Mouse (Mus musculus): ENCODE data around the gene Tmem174.
A peak's percentile ranks its signal among the peaks of the same experiment; 100 is the strongest.

Gene Tmem174

DNA sequence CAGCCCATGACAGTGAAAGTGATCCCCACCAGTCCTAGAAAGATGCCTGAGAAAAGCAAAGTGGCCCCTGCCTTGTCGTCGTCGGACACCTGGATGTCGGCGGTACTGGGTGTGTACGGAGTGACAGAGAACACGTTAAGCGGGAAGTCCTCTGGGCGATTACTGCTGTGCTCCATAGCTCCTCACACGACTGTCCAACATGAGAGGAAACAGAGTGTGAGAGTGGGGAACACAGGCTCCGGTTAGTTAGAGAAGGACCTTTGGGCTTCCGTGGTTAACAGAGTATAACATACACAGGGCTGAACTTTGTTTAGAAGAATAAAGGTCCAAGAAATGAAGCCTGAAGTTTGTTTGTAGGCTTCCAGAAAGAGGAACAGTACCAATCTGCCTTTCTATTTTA lies at the start of gene Tmem174:
Gene Tmem174 (minus strand): TSS at position 266 of the 400 bp plus-strand sequence.
- DNase-seq, result no peak

DNA sequence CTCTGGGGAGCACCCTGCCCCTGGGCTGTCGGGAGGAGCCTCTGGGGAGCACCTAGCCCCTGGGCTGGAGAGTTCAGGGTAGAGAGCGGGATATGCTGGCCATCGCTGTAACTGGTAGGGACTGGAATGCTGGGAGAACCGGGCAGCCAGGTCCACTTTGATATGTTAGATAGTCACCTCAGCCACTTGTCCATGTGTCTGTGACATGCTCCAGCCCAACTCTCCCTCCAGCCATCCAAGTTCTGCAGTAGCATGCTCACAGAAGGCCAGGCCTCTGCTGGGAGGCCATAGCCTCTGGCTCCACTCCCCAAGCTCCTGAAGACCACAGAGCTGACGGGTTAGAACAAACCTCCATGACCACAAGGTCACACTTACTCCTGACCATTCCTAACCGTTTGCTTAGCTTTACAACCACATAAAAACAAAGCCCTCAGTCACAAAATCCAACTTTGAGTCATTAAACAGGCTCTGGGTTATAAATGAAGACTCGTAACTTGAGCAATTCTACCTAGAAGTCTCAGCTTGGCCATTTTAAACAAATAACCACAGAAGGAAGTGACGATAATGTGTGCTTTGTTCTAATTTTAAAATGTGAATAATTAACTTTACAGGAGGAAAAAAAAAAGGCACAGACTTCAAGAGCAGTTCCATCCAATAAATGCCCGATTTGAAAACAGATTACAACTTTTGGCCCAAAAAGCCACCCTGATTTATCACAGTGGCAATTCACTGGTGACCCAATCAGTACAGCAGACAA lies 47.1 kb upstream of the Tmem174 start:
- DNase-seq, result no peak

DNA sequence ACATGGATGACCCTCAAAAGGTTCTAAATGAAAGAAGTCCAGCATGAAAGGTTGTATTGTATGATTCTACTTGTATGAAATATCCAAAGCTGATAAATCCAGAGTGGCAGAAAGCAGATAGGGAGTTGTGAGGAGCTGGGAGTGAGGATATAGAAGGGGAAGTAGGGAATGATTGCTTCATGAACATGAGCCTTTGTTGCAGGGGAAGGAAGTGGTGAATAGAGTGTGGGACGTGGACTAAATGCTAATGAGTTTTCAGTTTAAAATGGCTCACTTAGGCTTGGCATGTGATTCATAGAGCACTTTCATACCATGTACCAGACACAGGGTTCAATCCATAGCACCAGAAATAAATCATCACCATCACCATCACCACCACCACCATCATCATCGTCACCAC lies 46.2 kb upstream of the Tmem174 start:
- no peak for DNase-seq

DNA sequence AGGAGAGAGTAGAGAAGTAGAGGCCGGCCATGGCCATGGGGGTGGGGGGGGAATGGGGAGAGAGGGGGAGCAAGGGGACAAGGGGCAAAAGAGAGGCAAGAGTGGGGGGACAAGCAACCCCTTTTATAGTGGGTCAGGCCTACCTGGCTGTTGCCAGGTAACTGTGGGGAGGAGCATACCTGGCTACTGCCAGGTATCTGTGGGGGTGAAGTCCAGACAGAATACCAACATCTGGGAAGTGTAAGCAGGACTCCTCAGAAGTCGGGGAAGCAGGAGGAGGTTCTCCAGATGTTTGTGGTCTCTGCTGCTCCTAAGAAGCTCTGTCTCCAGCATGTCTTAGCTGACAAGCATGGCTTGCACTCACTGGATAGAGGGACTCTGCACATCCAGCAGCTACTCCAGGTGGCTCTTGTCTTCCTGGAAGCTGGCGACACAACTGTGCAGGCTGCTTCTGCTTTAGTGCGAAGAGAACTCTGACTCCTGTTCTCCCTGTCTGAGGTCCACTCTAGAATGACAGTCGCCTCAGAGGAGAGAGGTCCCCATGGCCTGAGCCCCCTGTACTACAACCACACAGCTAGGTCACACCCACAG lies 43.4 kb upstream of the Tmem174 start:
- DNase-seq, result no peak

DNA sequence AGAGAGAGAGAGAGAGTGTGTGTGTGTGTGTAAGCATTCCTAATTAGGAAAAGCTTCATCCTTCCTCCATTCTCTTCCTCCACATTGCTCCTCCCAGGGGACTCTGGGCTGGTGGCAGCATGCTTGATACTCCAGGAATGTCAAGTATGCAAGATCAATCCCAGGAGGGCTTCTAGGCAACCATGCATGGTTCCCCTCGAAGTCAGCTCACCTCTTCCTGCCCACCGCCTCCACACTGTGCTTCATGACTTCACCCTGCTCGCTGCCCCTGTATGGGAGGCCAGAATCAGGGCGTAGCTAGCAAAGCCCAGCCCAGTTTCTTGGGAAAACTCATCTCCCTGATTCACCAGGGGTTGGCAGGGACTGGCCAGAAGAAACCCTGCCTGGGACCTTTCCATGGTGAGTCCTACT lies 42.4 kb upstream of the Tmem174 start:
- no peak for DNase-seq

DNA sequence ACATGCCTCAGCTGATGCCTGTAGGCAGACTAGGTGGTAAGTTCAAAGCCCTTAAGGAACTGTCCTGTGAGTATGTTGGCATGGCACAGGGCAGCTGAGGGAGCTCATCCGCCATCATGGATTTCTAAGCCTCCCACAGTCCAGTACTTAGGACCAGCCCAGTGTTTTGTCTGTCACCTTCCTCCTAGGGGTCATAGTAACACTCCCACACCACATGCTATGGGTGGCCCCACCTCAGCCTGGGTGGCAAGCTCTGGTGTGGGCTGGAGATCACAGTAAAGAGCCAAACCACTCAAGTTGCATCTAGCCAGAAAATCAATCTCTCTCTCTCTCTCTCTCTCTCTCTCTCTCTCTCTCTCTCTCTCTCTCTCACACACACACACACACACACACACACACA lies 42.0 kb upstream of the Tmem174 start:
- DNase-seq, result no peak

DNA sequence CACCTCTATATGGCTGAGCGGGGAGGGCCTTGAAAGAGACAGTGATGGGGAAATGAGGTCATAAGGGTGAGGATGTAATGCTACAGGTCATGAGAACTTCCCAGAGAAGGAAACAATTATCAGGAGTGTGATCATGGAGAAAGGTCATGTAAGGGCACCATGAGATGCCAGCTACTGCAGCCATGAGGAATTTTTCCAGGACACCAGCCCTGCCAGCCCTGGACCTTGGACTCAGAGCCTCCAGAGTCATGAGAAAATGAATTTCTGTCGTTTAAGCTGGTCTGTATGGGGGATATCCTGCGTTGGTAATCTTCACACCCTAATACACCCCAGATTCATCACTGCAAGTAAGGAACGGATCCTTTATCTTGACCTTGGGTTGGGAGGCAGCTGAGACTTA lies 36.7 kb upstream of the Tmem174 start:
- no peak for DNase-seq

DNA sequence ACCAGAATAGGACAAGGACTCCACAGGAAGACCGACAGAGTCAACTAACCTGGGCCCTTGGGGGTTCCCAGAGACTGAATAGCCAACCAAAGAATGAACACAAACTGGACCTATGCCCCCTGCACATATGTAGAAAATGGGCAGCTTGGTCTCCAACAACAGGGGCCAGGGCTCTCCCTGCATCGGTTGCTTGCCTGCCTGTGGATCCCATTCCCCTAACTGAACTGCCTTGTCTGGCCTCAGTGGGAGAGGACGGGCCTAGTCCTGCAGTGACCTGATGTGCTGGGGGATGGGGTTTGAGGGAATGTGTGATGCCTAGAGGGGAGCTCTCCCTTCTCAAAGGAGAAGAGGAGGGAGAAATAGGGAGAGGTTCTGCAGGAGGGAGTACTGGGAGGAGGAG lies 32.1 kb upstream of the Tmem174 start:
- no peak for DNase-seq

DNA sequence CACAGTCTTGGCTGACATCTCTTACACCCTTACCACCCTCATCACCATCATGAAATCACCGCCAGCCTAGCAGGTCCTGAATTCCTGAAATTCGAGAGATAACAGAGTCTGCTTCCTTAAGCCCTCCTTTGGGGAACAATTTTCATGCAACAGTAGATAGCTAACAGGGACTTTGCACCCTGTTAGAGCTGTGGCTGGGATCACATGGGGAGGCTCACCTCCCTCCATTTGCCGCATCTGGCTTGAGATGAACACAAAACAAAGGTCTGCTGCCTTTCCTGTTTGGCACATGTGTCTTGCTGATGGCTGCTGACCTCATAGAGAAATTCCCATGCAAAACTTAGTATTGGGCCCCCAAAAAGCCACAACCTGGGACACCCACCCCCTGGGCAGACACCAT lies 30.1 kb upstream of the Tmem174 start:
- no peak for DNase-seq

DNA sequence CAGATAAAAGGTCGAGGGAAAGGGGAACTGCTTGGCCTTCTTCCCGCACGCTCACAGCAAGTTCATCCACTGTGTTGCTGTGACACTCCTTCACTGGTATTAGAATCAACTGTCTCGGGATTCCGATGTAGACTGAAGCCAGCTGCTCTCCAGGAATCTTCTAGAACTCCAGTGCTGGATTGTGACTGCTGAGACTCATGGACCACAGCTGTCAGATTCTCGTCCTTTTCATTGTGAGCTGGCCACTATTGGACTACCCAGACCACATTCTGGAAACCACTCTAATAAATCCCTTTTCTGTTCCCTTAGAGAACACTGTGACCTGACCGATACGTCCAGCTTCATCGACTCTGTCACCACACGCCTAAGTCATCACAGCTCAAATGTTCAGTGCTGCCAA lies 28.0 kb upstream of the Tmem174 start:
- no peak for DNase-seq

DNA sequence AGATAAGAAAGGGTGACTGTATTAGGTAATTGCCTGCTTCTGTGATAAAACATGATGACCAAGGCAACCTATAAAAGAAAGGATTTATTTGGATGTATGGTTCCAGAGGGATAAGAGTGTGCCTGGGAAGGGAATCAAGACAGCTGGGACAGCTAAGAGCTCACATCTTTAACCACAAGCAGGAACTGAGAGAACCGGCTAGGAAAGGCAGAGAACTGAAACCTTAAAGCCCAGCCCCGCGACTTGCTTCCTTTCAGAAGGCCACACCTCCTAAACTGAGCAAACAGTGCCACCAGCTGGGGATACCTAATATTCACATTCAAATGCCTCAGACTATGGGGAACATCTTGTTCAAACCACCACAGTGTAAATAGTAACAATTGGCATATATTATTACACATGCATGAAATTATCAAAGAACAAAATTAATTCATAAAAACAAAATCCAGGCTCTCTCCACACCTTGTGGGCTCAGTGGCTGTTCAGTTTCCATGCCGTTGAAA lies 25.0 kb upstream of the Tmem174 start:
- no peak for DNase-seq

DNA sequence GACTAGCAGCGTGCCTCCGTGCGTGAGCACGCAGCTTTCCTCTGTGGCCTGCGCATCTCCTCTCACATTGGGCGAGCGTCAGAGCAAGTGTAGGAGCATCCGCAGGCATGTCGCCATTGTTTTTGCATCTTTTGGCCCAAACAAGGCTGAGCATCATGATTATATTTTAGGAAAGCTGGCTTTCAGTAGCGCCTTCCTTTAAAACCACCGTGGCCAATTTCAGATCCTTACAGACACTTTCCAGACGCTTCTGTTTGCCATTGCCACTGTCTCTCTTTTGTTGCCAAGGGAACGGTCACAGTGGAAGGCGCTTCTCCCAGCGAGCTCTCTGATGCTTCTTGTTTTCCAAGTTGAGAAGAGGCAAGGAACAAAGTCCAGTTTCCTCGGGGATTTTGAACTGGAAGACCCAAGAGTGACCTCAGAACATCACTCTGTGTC lies 18.8 kb upstream of the Tmem174 start:
- DNase-seq, result no peak

DNA sequence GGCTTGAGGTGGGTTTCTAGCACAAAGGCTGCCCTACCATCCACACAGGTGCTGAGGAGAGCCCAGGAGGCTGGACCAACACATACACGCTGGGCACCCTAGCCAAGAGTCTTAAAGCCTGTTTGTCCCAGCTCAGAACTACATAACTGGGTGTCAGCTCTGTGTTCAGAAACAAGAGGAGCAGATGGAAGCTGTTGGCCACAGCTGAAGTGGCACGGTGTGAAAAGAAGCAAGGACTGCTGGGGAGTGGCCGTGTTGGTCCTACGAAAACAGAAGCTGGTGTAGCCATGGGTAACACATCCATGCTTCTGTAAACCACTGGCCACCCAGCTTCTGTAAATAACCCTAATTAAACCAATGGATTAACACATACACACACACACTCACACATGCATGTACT lies 18.1 kb upstream of the Tmem174 start:
- no peak for DNase-seq

DNA sequence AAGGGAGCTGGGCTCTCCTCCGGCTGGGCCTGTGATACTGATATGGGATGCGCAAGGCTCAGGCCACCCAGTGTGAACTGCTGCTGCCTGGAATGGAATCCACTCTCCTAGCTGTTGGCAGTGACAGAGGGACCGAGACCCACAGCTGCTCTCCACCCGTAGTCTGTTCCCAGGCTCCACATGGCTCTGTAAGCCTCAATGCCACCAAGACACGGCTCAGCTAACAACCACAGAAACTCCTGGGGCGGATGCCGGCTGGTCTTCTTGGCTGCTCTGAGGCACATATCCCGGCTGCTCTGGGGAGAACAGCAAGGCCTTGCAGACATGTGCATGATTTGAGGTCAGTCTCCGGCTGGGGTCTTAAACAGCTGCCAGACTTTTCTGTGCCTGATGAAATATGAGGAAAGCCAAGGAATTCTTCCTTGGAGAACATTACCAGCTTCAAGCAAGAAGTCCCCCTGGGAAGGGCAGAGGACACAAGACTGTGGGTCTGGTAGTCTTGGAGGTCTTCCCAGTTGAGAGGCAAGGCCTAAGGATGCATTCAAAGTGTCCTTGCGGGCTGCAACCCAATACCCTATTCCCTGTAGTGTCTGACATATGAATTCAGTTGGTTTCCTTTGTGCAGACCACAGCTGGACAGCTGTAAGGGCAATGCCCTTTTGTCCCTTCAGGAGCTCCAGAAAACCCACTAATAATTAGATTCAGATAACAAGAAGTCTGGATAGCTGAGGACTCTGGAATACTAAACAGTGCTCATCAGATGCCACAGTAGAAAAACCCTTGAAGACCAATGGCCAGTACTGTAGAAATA lies 17.1 kb upstream of the Tmem174 start:
- DNase-seq, result peak; percentile 12

DNA sequence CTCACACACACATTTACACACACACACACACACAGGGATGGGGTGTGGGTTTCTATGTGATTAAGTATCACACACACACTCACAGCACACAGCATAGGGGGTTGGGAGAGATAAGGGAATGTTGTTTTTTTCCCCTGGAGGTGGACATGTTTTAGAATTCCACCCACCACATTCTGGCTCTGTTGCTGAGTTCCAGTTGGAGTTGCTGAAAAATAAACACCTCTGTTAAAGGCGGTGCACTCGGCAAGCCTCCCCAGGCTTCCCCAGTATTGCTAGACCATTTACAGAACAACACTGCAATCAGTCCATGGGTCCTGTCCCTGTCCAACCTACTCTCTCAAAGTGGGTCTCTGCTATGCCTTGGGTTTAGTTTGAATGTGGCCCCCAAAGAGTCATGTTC lies 15.0 kb upstream of the Tmem174 start:
- no peak for DNase-seq

DNA sequence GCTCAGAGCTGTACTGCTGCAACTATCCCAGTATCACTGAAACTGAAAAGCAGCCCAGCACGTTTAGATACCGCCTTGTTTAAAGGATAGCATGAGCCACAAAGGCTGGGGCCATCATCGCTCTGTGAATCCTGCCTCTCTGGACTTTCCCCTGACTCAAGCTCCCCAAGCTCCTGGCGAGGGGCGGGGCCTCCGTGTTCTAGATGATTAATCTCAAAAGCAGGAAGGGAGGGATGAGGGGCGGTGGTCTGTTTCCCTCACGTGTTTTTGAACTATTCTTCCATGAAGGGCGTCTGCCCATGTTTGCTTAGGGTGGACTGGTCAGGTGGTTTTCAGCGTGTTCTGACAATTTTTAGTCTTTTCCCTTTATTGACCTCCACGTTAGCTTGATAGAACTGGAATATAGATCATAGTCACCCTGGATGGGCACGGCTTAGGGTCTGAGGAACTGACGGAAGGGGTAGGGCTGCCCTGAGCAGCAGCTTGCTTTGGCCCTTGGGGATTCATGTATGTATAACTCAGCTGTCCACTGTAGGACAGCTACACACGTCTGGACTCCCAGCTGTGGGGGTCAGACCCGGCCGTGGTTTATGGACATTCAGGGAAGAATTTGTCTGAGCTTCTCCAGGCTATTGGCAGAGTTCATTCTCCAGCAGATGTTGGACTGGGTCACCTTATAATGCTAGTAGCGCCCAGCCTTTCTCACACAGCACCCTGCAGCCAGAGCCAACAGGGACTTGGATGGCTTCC lies 14.2 kb upstream of the Tmem174 start:
- no peak for DNase-seq

DNA sequence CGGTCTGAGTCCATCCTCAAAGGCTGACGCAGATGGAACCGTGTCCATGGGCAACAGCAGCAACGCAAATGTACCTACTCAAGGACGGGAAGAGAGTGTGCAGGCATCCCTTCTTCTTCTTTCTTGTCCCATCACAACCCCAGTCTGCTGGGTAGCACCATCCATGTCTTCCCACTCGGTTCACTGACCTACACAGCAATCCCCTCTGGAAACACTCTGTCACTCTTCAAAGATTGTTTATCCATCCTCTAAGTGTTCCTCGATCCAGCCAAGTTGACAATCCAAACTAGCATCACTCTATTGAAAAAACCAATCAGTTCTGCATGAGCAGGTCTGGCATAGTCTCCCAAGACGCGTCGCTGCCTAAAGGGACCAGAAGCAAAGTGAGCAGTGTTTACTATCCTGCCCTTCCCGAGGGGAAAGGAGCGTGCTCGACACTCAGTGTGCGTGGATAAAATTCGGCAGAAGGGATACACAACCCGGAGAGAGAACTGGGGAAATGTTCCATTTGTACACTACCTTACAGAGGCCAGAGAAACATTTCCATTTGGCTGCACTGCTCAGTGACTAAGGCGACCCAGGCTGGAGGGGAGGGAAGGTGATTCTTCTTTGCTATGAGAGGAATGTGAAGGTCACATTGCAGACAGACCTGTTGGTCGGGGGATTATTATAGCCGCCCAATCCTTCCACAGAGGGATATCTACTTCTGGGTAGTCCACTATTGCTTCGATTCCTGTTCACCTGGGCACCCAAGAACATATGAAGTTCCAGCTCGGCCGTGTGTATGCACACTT lies 10.8 kb upstream of the Tmem174 start:
- no peak for DNase-seq

DNA sequence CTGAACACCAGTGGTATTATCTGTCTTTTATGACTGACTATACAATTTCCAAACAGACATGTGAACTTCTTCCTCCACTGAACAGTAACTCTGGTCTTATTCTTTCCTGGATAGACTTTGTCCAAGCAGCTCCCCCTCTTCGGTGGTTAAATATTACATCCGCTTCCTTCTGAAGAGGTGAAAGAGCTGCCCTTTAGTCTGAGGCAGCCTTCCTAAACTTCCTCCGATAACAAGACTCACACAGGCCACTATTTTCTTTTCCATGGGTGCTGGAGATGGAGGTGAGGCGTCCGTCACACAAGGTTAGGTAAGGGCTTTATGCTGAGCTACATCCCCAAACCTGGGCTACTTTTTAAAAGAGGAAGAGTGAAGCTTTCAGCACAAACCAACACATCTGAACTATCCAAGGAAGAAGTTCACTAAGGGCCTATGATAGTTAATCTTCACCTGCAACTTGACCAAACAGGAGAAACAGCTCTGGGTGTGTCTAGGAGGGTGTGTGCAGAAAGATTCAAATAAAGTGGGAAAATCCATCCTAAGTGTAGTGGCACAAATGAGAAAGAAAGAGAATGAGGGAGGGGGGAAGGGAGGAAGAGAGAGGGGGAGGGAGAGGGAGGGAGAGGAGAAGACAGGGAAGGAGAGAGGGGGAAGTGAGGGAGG lies 1.4 kb upstream of the Tmem174 start:
- DNase-seq, result no peak

DNA sequence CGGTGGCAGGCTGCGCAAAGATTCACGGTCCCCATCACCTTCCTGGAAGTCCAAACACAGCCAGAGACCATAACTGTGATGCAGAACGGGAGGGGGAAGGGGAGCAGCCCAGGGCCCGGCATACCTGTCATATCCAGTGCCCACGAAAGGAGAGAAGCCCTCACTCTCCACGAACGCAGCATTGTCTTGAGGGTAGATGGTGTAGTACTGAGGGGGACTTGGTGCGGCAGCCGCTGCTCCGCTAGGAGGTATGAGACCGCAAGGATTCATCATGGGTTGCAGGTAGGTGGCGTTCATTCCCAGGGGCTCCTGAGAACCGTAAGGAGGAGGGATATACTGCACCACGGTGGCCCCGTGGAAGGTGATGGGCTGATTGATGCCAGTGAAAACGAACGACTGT lies 639 bp downstream of the Tmem174 start:
- DNase-seq, result no peak

DNA sequence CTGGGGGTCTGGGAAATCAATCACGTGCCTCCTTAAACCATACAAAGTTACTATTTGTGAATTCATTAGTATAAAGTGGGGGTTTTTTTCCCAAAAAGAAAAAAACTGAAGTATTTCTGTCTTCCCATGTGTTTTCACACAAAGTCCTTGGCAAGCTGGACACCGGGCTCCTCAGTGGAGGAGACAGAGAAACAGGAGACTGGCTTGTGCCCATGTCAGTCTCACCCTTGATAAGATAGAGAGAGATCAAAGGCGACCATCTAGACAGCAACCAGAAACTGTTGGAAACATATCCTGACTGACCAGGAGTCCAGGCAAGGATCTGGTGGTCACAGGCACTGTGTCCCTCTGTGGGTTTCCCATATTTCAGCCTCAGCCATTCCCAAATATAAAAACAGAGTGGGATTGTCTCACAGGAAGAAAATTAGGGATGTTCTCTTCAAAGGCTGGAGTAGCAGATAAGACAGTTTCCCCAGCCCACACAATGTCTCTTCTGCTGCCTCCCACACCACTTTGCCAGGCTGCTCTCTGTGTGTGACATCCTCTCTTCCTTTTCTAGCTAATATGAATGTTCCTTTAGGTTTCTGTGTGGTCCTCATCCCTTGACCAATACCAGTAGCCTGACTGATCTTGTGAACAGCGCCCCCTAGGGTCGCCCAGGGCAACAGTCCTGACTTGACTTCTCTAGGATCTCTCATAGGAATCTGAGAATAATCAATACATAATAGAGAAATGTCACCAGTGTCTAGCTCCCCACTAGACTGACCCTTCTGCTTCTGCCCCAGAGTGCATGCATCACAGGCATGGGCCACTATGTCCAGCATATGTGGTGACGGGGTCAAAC lies 3.3 kb downstream of the Tmem174 start:
- DNase-seq, result peak; percentile 26
